Mouse (Mus musculus) splenic B cell, adult 2 months (primary cell): ENCODE results near the gene Lpp.

Experiments
- DNase-seq: peaks from one replicate; pipeline ENCODE4 v3.0.0-alpha.2; 2011; ENCODE audit warnings: low read depth, low spot score
- H3K27me3 ChIP-seq: 2 replicates; pipeline ENCODE4 v1.6.1; 2012; ENCODE audit warnings: mild to moderate bottlenecking, low read length, moderate library complexity, mixed read lengths; ENCODE audit not compliant: control insufficient read depth, poor library complexity, insufficient read depth, severe bottlenecking
- H3K36me3 ChIP-seq: 2 replicates; pipeline ENCODE4 v1.6.1; 2012; ENCODE audit warnings: mild to moderate bottlenecking, low read length, moderate library complexity, mixed read lengths; ENCODE audit not compliant: control insufficient read depth, poor library complexity, insufficient read depth, severe bottlenecking

Gene Lpp

GRCm38 (mm10) chr16:24766596-24766995, 373.3 kb downstream of the Lpp start:
- H3K27me3 ChIP-seq: no peaks in the 10 kb centered on the region
- peak; percentile 13 for DNase-seq
- H3K36me3 ChIP-seq: no peaks in the 10 kb centered on the region

- no peaks in the 10 kb centered on the region for H3K36me3 ChIP-seq
- H3K27me3 ChIP-seq: no peaks in the 10 kb centered on the region
- DNase-seq: peak; percentile 11
Measured at GRCm38 (mm10) chr16:24777053-24777452, 383.7 kb downstream of the Lpp start.

GRCm38 (mm10) chr16:24778432-24779274, 385.3 kb downstream of the Lpp start:
- DNase-seq: no peak
- H3K36me3 ChIP-seq: no peaks in the 10 kb centered on the region
- H3K27me3 ChIP-seq: no peaks in the 10 kb centered on the region

GRCm38 (mm10) chr16:24780545-24780944, 387.2 kb downstream of the Lpp start:
- H3K27me3 ChIP-seq: no peaks in the 10 kb centered on the region
- DNase-seq: no peak

GRCm38 (mm10) chr16:24781922-24782321, 388.6 kb downstream of the Lpp start:
- DNase-seq: no peak
- H3K36me3 ChIP-seq: no peaks in the 10 kb centered on the region
- no peaks in the 10 kb centered on the region for H3K27me3 ChIP-seq

More at GRCm38 (mm10) chr16:24780545-24780944, 387.2 kb downstream of the Lpp start:
- no peaks in the 10 kb centered on the region for H3K36me3 ChIP-seq

- peak; percentile 5 for DNase-seq
- Histone ChIP-seq H3K27me3 (no peaks in the 10 kb centered on the region), H3K36me3 (no peaks in the 10 kb centered on the region)
Measured at GRCm38 (mm10) chr16:24785651-24786050, 392.3 kb downstream of the Lpp start.

- DNase-seq: no peak
- Histone ChIP-seq H3K27me3 (no peaks in the 10 kb centered on the region), H3K36me3 (no peaks in the 10 kb centered on the region)
Measured at GRCm38 (mm10) chr16:24788973-24789372, 395.7 kb downstream of the Lpp start.

GRCm38 (mm10) chr16:24791387-24791786, 398.1 kb downstream of the Lpp start:
- no peak for DNase-seq
- Histone ChIP-seq H3K36me3 (no peaks in the 10 kb centered on the region), H3K27me3 (no peaks in the 10 kb centered on the region)

GRCm38 (mm10) chr16:24791984-24792383, 398.7 kb downstream of the Lpp start:
- Histone ChIP-seq H3K27me3 (no peaks in the 10 kb centered on the region), H3K36me3 (no peaks in the 10 kb centered on the region)
- no peak for DNase-seq

- Histone ChIP-seq H3K27me3 (no peaks in the 10 kb centered on the region), H3K36me3 (no peaks in the 10 kb centered on the region)
- no peak for DNase-seq
Measured at GRCm38 (mm10) chr16:24792836-24793235, 399.5 kb downstream of the Lpp start.

GRCm38 (mm10) chr16:24794665-24795064, 401.4 kb downstream of the Lpp start:
- no peak for DNase-seq
- H3K36me3 ChIP-seq: no peaks in the 10 kb centered on the region
- H3K27me3 ChIP-seq: no peaks in the 10 kb centered on the region

GRCm38 (mm10) chr16:24801355-24801754, 408.0 kb downstream of the Lpp start:
- H3K36me3 ChIP-seq: no peaks in the 10 kb centered on the region
- no peaks in the 10 kb centered on the region for H3K27me3 ChIP-seq
- no peak for DNase-seq

- DNase-seq: no peak
- Histone ChIP-seq H3K36me3 (no peaks in the 10 kb centered on the region), H3K27me3 (no peaks in the 10 kb centered on the region)
Measured at GRCm38 (mm10) chr16:24801780-24802179, 408.5 kb downstream of the Lpp start.

- H3K27me3 ChIP-seq: no peaks in the 10 kb centered on the region
- no peaks in the 10 kb centered on the region for H3K36me3 ChIP-seq
- DNase-seq: no peak
Measured at GRCm38 (mm10) chr16:24806093-24806492, 412.8 kb downstream of the Lpp start.

GRCm38 (mm10) chr16:24807565-24807964, 414.3 kb downstream of the Lpp start:
- DNase-seq: no peak
- H3K36me3 ChIP-seq: no peaks in the 10 kb centered on the region
- H3K27me3 ChIP-seq: no peaks in the 10 kb centered on the region

GRCm38 (mm10) chr16:24809811-24810210, 416.5 kb downstream of the Lpp start:
- Histone ChIP-seq H3K27me3 (no peaks in the 10 kb centered on the region), H3K36me3 (no peaks in the 10 kb centered on the region)
- no peak for DNase-seq
